Mouse (Mus musculus): ENCODE measurements around the gene Polr1a. TPM values are rescaled to one million over a fixed set of nuclear protein-coding genes. Genes with fewer than 3 reads are reported as not detected.

Polr1a gene
- polyA plus RNA-seq, 1 experiment = 35.1 TPM

DNA sequence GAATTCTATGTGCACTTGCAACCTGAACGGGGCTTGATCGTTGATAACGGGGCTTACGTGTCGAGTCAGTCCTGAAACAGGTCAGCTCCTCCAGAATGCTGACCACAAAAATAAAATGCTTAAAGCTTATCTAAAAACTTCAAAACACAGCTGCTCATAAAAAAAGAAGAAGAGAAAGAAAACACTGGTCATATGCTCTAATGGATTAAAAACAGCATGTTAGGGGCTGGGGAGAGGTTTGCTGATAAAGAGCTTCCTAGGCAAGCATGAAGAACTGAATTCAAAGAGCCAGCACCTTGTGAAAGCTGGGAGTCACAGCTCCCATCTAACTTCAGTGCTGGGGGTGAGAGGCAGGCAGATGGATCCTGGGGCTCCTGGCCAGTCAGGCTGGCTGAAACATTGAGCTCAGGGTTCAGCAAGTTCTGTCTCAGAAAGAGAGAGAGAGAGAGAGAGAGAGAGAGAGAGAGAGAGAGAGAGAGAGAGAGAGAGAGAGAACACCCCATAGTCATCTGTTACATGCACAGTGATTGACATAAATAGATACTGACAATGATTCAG lies 92.4 kb downstream of the Polr1a start:
- Histone ChIP-seq H3K27me3 (ENCODE audit: control insufficient read depth, insufficient read depth, insufficient read length) (no peaks in the 10 kb centered on the region), H3ac (ENCODE audit: control insufficient read depth, insufficient read length, low read depth) (no peak overlapping the region), H3K4me3 (ENCODE audit: insufficient read depth, poor library complexity, severe bottlenecking) (no peak overlapping the region), H3K79me3 (ENCODE audit: low read depth) (no peaks in the 10 kb centered on the region), H3K36me3 (ENCODE audit: control insufficient read depth, insufficient read depth) (no peaks in the 10 kb centered on the region), H3K79me2 (ENCODE audit: control insufficient read depth, insufficient read depth) (no peaks in the 10 kb centered on the region)
- TF ChIP-seq FOSL1 (IDR thresholded peaks at IDR 0.05; ENCODE audit: insufficient read depth, low read length, poor library complexity, severe bottlenecking) = no peak
- TF ChIP-seq USF1 (IDR thresholded peaks at IDR 0.05; ENCODE audit: low read depth) = no peak
- no peak for TF ChIP-seq MYOG (IDR thresholded peaks at IDR 0.05; ENCODE audit: control insufficient read depth, extremely low read depth, insufficient read length)
- no peak for TF ChIP-seq MAX (IDR thresholded peaks at IDR 0.05)
- TF ChIP-seq CTCF (IDR thresholded peaks at IDR 0.05; ENCODE audit: control insufficient read depth, insufficient read depth, insufficient read length) = no peak
- no peak for TF ChIP-seq CEBPB (IDR thresholded peaks at IDR 0.05; ENCODE audit: low read depth)
- no peak for TF ChIP-seq MYOD1 (IDR thresholded peaks at IDR 0.05; ENCODE audit: control insufficient read depth, insufficient read length, low read depth)

DNA sequence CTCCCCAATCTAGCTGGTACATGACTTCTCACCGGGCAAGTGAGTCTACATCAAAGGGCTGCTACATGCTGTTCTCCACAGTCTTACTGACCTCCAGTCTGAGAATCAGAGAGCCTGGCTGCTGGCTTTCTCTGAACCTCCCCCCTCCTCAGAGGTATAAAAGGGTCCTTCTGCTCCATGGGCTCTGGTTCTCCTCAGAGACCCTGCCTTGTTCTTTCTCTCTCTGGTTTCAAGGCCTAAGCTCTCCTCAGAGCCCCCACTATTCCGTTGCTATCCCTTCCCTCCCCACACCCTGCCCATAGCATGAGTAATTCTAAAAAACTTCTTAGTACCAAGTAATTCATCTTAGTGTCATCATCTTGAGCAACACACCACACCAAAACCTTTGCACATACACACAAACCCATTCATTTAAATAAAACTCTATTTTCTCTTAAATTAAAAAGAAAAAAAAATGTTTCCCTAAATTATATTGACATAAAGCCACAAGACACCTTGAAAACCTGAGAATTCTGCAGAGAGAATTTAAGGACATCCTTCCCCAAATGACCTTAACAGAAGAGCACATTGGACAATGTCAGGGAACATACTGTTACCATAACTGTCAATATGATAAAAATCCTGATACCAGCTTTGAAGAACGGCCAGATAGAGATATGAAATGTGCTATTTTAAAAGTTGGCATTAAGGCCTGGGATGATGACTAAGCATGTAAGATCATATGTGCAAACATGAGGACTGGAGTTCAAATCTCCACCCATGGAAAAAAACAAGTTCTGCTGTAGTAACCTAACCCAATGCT lies 98.8 kb downstream of the Polr1a start:
- no peaks in the 10 kb centered on the region for H3K79me3 ChIP-seq (ENCODE audit: low read depth)
- TF ChIP-seq MYOG (IDR thresholded peaks at IDR 0.05; ENCODE audit: control insufficient read depth, extremely low read depth, insufficient read length) (no peak), CEBPB (IDR thresholded peaks at IDR 0.05; ENCODE audit: low read depth) (peak; percentile 93), FOSL1 (IDR thresholded peaks at IDR 0.05; ENCODE audit: insufficient read depth, low read length, poor library complexity, severe bottlenecking) (peak; percentile 8), CTCF (IDR thresholded peaks at IDR 0.05; ENCODE audit: control insufficient read depth, insufficient read depth, insufficient read length) (no peak)
- H3K27me3 ChIP-seq (ENCODE audit: control insufficient read depth, insufficient read depth, insufficient read length) = no peaks in the 10 kb centered on the region
- no peaks in the 10 kb centered on the region for H3K79me2 ChIP-seq (ENCODE audit: control insufficient read depth, insufficient read depth)
- no peaks in the 10 kb centered on the region for H3K36me3 ChIP-seq (ENCODE audit: control insufficient read depth, insufficient read depth)
- H3K4me3 ChIP-seq (ENCODE audit: insufficient read depth, poor library complexity, severe bottlenecking) = no peak overlapping the region
- H3ac ChIP-seq (ENCODE audit: control insufficient read depth, insufficient read length, low read depth) = no peak overlapping the region

DNA sequence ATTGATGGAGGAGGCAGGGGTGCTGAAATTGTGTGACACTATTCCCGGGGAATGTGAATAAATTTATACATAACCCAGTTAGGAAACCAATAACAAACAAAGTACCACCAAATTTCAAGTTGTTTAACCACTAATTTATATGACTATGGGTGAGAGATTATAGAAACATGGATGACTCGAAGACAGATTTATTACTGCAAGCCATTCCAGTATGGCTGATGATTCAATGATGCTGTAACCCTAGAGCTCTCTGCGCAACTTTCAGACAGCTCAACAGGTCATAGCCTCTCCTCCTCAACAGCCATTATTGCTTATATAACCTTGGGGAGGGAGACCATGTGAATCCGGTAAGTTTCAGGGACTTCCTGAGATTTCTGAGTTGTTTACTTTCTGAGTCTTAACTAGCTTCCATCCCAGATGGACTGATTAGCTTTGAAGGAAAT lies 99.4 kb downstream of the Polr1a start:
- Histone ChIP-seq H3K27me3 (ENCODE audit: control insufficient read depth, insufficient read depth, insufficient read length) (no peaks in the 10 kb centered on the region), H3K4me3 (ENCODE audit: insufficient read depth, poor library complexity, severe bottlenecking) (no peak overlapping the region), H3K79me2 (ENCODE audit: control insufficient read depth, insufficient read depth) (no peaks in the 10 kb centered on the region), H3ac (ENCODE audit: control insufficient read depth, insufficient read length, low read depth) (no peak overlapping the region), H3K36me3 (ENCODE audit: control insufficient read depth, insufficient read depth) (no peaks in the 10 kb centered on the region), H3K79me3 (ENCODE audit: low read depth) (no peaks in the 10 kb centered on the region)
- peak; percentile 84 for TF ChIP-seq FOSL1 (IDR thresholded peaks at IDR 0.05; ENCODE audit: insufficient read depth, low read length, poor library complexity, severe bottlenecking)
- no peak for TF ChIP-seq MAX (IDR thresholded peaks at IDR 0.05)
- TF ChIP-seq USF1 (IDR thresholded peaks at IDR 0.05; ENCODE audit: low read depth) = peak; percentile 11

DNA sequence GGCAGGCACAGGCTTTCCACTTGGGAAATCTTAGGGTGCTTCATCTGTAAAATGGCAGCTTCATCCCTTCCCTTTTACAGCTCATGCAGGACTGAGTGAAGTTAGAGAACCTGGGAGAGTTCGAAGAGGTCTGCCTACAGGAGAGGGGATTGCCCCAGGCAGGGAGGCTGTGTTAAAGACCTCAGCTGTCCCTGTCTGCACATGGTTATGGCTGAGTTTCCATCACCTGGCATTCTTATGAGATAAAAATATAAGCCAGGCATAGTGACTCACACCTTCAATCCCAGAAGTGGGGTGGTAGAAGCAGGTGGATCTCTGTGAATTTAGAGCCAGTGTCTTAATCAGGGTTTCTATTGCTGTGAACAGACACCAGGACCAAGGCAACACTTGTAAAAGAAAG lies 100.6 kb downstream of the Polr1a start:
- Histone ChIP-seq H3ac (ENCODE audit: control insufficient read depth, insufficient read length, low read depth) (no peak overlapping the region), H3K36me3 (ENCODE audit: control insufficient read depth, insufficient read depth) (no peaks in the 10 kb centered on the region), H3K27me3 (ENCODE audit: control insufficient read depth, insufficient read depth, insufficient read length) (no peaks in the 10 kb centered on the region), H3K4me3 (ENCODE audit: insufficient read depth, poor library complexity, severe bottlenecking) (no peak overlapping the region), H3K79me3 (ENCODE audit: low read depth) (no peaks in the 10 kb centered on the region), H3K79me2 (ENCODE audit: control insufficient read depth, insufficient read depth) (no peaks in the 10 kb centered on the region)
- TF ChIP-seq MYOD1 (IDR thresholded peaks at IDR 0.05; ENCODE audit: control insufficient read depth, insufficient read length, low read depth) = no peak
- TF ChIP-seq USF1 (IDR thresholded peaks at IDR 0.05; ENCODE audit: low read depth) = no peak
- TF ChIP-seq CTCF (IDR thresholded peaks at IDR 0.05; ENCODE audit: control insufficient read depth, insufficient read depth, insufficient read length) = no peak
- no peak for TF ChIP-seq CEBPB (IDR thresholded peaks at IDR 0.05; ENCODE audit: low read depth)
- no peak for TF ChIP-seq MAX (IDR thresholded peaks at IDR 0.05)
- TF ChIP-seq FOSL1 (IDR thresholded peaks at IDR 0.05; ENCODE audit: insufficient read depth, low read length, poor library complexity, severe bottlenecking) = no peak
- TF ChIP-seq MYOG (IDR thresholded peaks at IDR 0.05; ENCODE audit: control insufficient read depth, extremely low read depth, insufficient read length) = no peak

DNA sequence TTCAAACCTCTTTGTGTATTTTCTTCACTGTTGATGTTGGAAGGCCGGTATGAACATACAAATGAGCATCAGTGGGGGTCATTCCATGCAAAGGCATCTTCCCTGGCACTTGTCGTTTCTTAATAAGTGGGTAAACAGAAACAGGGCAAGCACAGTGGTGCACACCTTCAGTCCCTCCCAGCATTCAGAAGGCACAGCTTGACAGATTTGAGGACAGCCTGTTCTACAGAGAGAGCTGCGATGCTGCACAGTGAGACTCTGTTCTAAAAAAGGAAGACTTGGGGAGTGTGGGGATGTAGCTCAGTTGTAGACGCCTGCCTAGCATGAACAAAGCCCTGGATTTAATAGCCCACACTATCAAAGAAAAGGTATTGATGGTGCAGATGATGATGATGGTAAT lies 105.2 kb downstream of the Polr1a start:
- Histone ChIP-seq H3ac (ENCODE audit: control insufficient read depth, insufficient read length, low read depth) (no peak overlapping the region), H3K27me3 (ENCODE audit: control insufficient read depth, insufficient read depth, insufficient read length) (no peaks in the 10 kb centered on the region), H3K4me3 (ENCODE audit: insufficient read depth, poor library complexity, severe bottlenecking) (no peak overlapping the region), H3K79me3 (ENCODE audit: low read depth) (no peaks in the 10 kb centered on the region), H3K79me2 (ENCODE audit: control insufficient read depth, insufficient read depth) (no peaks in the 10 kb centered on the region), H3K36me3 (ENCODE audit: control insufficient read depth, insufficient read depth) (no peaks in the 10 kb centered on the region)
- TF ChIP-seq USF1 (IDR thresholded peaks at IDR 0.05; ENCODE audit: low read depth) = no peak
- no peak for TF ChIP-seq FOSL1 (IDR thresholded peaks at IDR 0.05; ENCODE audit: insufficient read depth, low read length, poor library complexity, severe bottlenecking)
- TF ChIP-seq CEBPB (IDR thresholded peaks at IDR 0.05; ENCODE audit: low read depth) = no peak
- no peak for TF ChIP-seq CTCF (IDR thresholded peaks at IDR 0.05; ENCODE audit: control insufficient read depth, insufficient read depth, insufficient read length)
- no peak for TF ChIP-seq MAX (IDR thresholded peaks at IDR 0.05)
- TF ChIP-seq MYOG (IDR thresholded peaks at IDR 0.05; ENCODE audit: control insufficient read depth, extremely low read depth, insufficient read length) = no peak
- TF ChIP-seq MYOD1 (IDR thresholded peaks at IDR 0.05; ENCODE audit: control insufficient read depth, insufficient read length, low read depth) = no peak
